Mouse (Mus musculus): ENCODE results near the gene Ptprm.

DNA sequence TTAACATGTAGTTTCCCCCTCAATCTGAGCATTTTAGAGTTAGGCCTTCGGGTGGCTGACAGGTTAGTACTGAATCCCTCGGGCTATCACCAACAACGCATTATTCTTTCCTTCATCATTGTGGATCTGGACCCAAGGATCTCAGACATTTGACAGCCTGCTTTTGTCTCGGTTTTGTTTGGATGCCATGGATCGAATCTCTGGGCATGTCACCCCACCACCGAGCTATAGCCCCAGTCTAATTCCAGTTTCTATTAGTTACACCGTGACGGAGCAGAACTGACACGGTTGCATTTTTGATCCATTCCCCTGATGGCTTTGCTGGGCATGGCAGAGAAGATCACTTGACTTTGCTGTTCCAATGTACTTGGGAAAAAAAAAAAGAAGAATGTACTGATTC lies 346.1 kb downstream of the Ptprm start:
- no peak for TF ChIP-seq CTCF (IDR thresholded peaks at IDR 0.05; ENCODE audit: borderline replicate concordance, insufficient read depth, low read length)
- TF ChIP-seq POLR2A (IDR thresholded peaks at IDR 0.05; ENCODE audit: low read depth, low read length): no peak

Measured in embryonic fibroblast, embryonic 13.5 days (primary cell).